In genomic region chr2:119767246-119767645, GRCm38 (mm10) we compare ENCODE assay signal across 14 mouse cellular contexts. TPM values are rescaled to one million over a fixed set of nuclear protein-coding genes. Genes with fewer than 3 reads are reported as not detected.
A peak's percentile ranks its signal among the peaks of the same experiment; 100 is the strongest.
DNase-seq lines count a peak whose midpoint lies in the region; ATAC-seq and TF ChIP-seq lines count a peak whose summit lies in the region.
"Had no signal": no experiment of that assay in that cellular context is flagged by ENCODE, and none has a peak within 500 bp of the region (broad histone marks: within the 10 kb centered on the region; RNA-seq: fewer than 3 reads in every experiment).

No protein-coding gene starts in this region.

- no peaks in the 10 kb centered on the region for H3K27me3 ChIP-seq in liver, embryonic 14.5 days (ENCODE audit: control insufficient read depth, insufficient read depth, low read length)
- H3K27me3 ChIP-seq in liver, embryonic 12.5 days (replicated peaks), result peaks cover 4% of the 10 kb centered on the region
- H3K27me3 ChIP-seq in G1E (ENCODE audit: insufficient read depth, low read length), result no peaks in the 10 kb centered on the region; the same call in 1 of the 2 replicates
- H3K27me3 ChIP-seq in limb, embryonic 10.5 days (ENCODE audit: low read depth, poor library complexity, severe bottlenecking), result peaks cover 5% of the 10 kb centered on the region

- no peaks in the 10 kb centered on the region for H3K9me3 ChIP-seq in liver, embryonic 14.5 days (ENCODE audit: control insufficient read depth, low read length)
- no peaks in the 10 kb centered on the region for H3K9me3 ChIP-seq in liver, embryonic 12.5 days (replicated peaks)
- no peaks in the 10 kb centered on the region for H3K9me3 ChIP-seq in G1E (replicated peaks)
- no peaks in the 10 kb centered on the region for H3K9me3 ChIP-seq in limb, embryonic 10.5 days (replicated peaks)
- H3K9me3 ChIP-seq: hindbrain, embryonic 10.5 days had no signal

- TF ChIP-seq EP300 in liver, embryonic 14.5 days (IDR thresholded peaks at IDR 0.05; ENCODE audit: low read depth), result no peak

- no peaks in the 10 kb centered on the region for H3K36me3 ChIP-seq in liver, embryonic 14.5 days (replicated peaks; ENCODE audit: control insufficient read depth, insufficient read depth, low read depth)
- H3K36me3 ChIP-seq in liver, embryonic 12.5 days, result peaks cover 74% of the 10 kb centered on the region
- peaks cover 76% of the 10 kb centered on the region for H3K36me3 ChIP-seq in G1E (replicated peaks)
- H3K36me3 ChIP-seq in limb, embryonic 10.5 days, result peaks cover 85% of the 10 kb centered on the region

- H3K9ac ChIP-seq in liver, embryonic 14.5 days (replicated peaks), result no peak overlapping the region
- H3K9ac ChIP-seq in liver, embryonic 12.5 days, result no peak overlapping the region

- no peak overlapping the region for H3K27ac ChIP-seq in liver, embryonic 14.5 days
- H3K27ac ChIP-seq in liver, embryonic 12.5 days, result no peak overlapping the region
- H3K27ac ChIP-seq in limb, embryonic 10.5 days, result no peak overlapping the region
- H3K27ac ChIP-seq: hindbrain, embryonic 10.5 days had no signal

- peak; percentile 56 for TF ChIP-seq CTCF in liver, embryonic 14.5 days (IDR thresholded peaks at IDR 0.05; ENCODE audit: low read depth)
- peak; percentile 34; the same call in 1 of the 2 replicates for TF ChIP-seq CTCF in G1E (IDR thresholded peaks at IDR 0.05; ENCODE audit: low read depth, low read length)

- 89% methylated on average over 6 of the region's 6 CpGs for WGBS in liver, embryonic 14.5 days (ENCODE audit: insufficient replicate concordance)
- WGBS in liver, embryonic 12.5 days (ENCODE audit: insufficient replicate concordance), result 83% methylated on average over 6 of the region's 6 CpGs
- whole genome bisulfite sequencing in limb, embryonic 10.5 days, result 94% methylated on average over 6 of the region's 6 CpGs

- H3K4me2 ChIP-seq in liver, embryonic 14.5 days (ENCODE audit: low read depth), result no peak overlapping the region
- H3K4me2 ChIP-seq in liver, embryonic 12.5 days, result no peak overlapping the region
- H3K4me2 ChIP-seq: midbrain, embryonic 11.5 days had no signal

- ATAC-seq in liver, embryonic 14.5 days (ENCODE audit: insufficient read depth), result no peak
- no peak for ATAC-seq in liver, embryonic 12.5 days
- ATAC-seq in G1E (ENCODE audit: extremely low read depth, insufficient number of reproducible peaks, low FRiP score, poor library complexity, severe bottlenecking), result no peak
- ATAC-seq: activated CD4-positive, CD25-positive, alpha-beta regulatory T cell, adult 4 months; forebrain, embryonic 14.5 days had no signal

- no peak overlapping the region for H3K4me3 ChIP-seq in liver, embryonic 14.5 days (ENCODE audit: insufficient read depth in 1 of 2, low read depth in 2 of 2, low read length in 2 of 2)
- H3K4me3 ChIP-seq in liver, embryonic 12.5 days, result no peak overlapping the region
- H3K4me3 ChIP-seq in G1E (ENCODE audit: low read depth, low read length), result no peak overlapping the region
- H3K4me3 ChIP-seq in limb, embryonic 10.5 days, result no peak overlapping the region
- H3K4me3 ChIP-seq: hindbrain, embryonic 10.5 days had no signal

- DNase-seq in embryo, embryonic 10.5 days (ENCODE audit: low spot score), result peak; percentile 19
- no peak for DNase-seq in embryo, embryonic 11 days
- no peak for DNase-seq in liver, embryonic 14.5 days (ENCODE audit: low read depth in 3 of 3, low spot score in 3 of 3)
- no peak for DNase-seq in G1E (ENCODE audit: low spot score)
- peak; percentile 23 for DNase-seq in retina, postnatal 1 day
- no peak for DNase-seq in frontal cortex, postnatal 36 days (ENCODE audit: low spot score in 2 of 2)
- no peak for DNase-seq in limb, embryonic 10.5 days (ENCODE audit: low spot score)
- DNase-seq: kidney, postnatal 25 days had no signal

- no peaks in the 10 kb centered on the region for H3K4me1 ChIP-seq in liver, embryonic 14.5 days (replicated peaks; ENCODE audit: control insufficient read depth in 2 of 2, insufficient read depth in 2 of 2, low read length in 1 of 2)
- H3K4me1 ChIP-seq in liver, embryonic 12.5 days, result no peaks in the 10 kb centered on the region
- peaks cover 2% of the 10 kb centered on the region; the same call in 1 of the 2 replicates for H3K4me1 ChIP-seq in G1E (ENCODE audit: insufficient read depth, low read depth, low read length)
- H3K4me1 ChIP-seq in limb, embryonic 10.5 days, result no peaks in the 10 kb centered on the region
- H3K4me1 ChIP-seq: hindbrain, embryonic 10.5 days had no signal

RNA-seq across cellular contexts. Expression of gene Ltk, which starts 7.0 kb away (rescaled TPM):
- 0.08 and 0.12 TPM in 2 replicates for polyA plus RNA-seq in liver, embryonic 14.5 days (2012; rRNA removed)
- 0.05 and 0.06 TPM in 2 replicates for polyA plus RNA-seq in liver, embryonic 14.5 days (2014; fragmentation: Nextera tagmentation; extraction: Ambion mirVana)
- 0.19 TPM in 1 of 2 replicates, not detected in the other for polyA plus RNA-seq in liver, embryonic 12.5 days (2016; fragmentation: Nextera tagmentation; extraction: Ambion mirVana)
- total RNA-seq in G1E (2014; fragmentation: Nextera tagmentation) (not detected in 2 replicates), G1E (2017) (0.11 TPM in 1 of 2 replicates, not detected in the other)
- polyA plus RNA-seq in G1E (2012), result not detected in 2 replicates
- not detected in 2 replicates for polyA plus RNA-seq in limb, embryonic 10.5 days (2016; fragmentation: Nextera tagmentation; extraction: Ambion mirVana)
- total RNA-seq: common myeloid progenitor, adult 5-6 weeks had no signal
- polyA plus RNA-seq: activated CD4-positive, CD25-positive, alpha-beta regulatory T cell, adult 4 months; hindbrain, embryonic 10.5 days had no signal

RNA-seq across cellular contexts. Expression of gene Rpap1, which starts 20.1 kb away (rescaled TPM):
- 6.1 and 6.6 TPM in 2 replicates for polyA plus RNA-seq in liver, embryonic 14.5 days (2012; rRNA removed)
- 6.0 and 6.7 TPM in 2 replicates for polyA plus RNA-seq in liver, embryonic 14.5 days (2014; fragmentation: Nextera tagmentation; extraction: Ambion mirVana)
- 17.4 and 17.8 TPM in 2 replicates for polyA plus RNA-seq in liver, embryonic 12.5 days (2016; fragmentation: Nextera tagmentation; extraction: Ambion mirVana)
- 22.3 and 23.9 TPM in 2 replicates for total RNA-seq in G1E (2014; fragmentation: Nextera tagmentation)
- total RNA-seq in G1E (2017), result 8.0 and 8.1 TPM in 2 replicates
- 36.4 and 41.3 TPM in 2 replicates for polyA plus RNA-seq in G1E (2012)
- polyA plus RNA-seq in limb, embryonic 10.5 days (2016; fragmentation: Nextera tagmentation; extraction: Ambion mirVana), result 42.0 and 46.3 TPM in 2 replicates

RNA-seq across cellular contexts. Expression of gene Itpka, which starts 25.1 kb away (rescaled TPM):
- 2.0 and 2.1 TPM in 2 replicates for polyA plus RNA-seq in liver, embryonic 14.5 days (2012; rRNA removed)
- 2.3 and 2.4 TPM in 2 replicates for polyA plus RNA-seq in liver, embryonic 14.5 days (2014; fragmentation: Nextera tagmentation; extraction: Ambion mirVana)
- polyA plus RNA-seq in liver, embryonic 12.5 days (2016; fragmentation: Nextera tagmentation; extraction: Ambion mirVana), result 3.8 and 4.1 TPM in 2 replicates
- total RNA-seq in G1E (2014; fragmentation: Nextera tagmentation), result 0.39 TPM in 1 of 2 replicates, not detected in the other
- 0.22 and 0.52 TPM in 2 replicates for total RNA-seq in G1E (2017)
- polyA plus RNA-seq in G1E (2012), result 1.9 TPM in 2 replicates
- 0.55 and 0.65 TPM in 2 replicates for polyA plus RNA-seq in limb, embryonic 10.5 days (2016; fragmentation: Nextera tagmentation; extraction: Ambion mirVana)

RNA-seq across cellular contexts. Expression of gene Tyro3, which starts 30.3 kb away (rescaled TPM):
- polyA plus RNA-seq in liver, embryonic 14.5 days (2012; rRNA removed), result 0.71 and 0.76 TPM in 2 replicates
- 0.65 and 0.73 TPM in 2 replicates for polyA plus RNA-seq in liver, embryonic 14.5 days (2014; fragmentation: Nextera tagmentation; extraction: Ambion mirVana)
- polyA plus RNA-seq in liver, embryonic 12.5 days (2016; fragmentation: Nextera tagmentation; extraction: Ambion mirVana), result 2.5 and 3.1 TPM in 2 replicates
- total RNA-seq in G1E (2014; fragmentation: Nextera tagmentation) (not detected in 2 replicates), G1E (2017) (0.87 and 1.1 TPM in 2 replicates)
- 0.28 and 0.42 TPM in 2 replicates for polyA plus RNA-seq in G1E (2012)
- 22.7 and 30.0 TPM in 2 replicates for polyA plus RNA-seq in limb, embryonic 10.5 days (2016; fragmentation: Nextera tagmentation; extraction: Ambion mirVana)

Comparison
In these comparisons a context has a peak if more than half of its experiments do, and no peak if none do; other contexts are left out.
1. DNase-seq: peak in embryo, embryonic 10.5 days (single experiment) and retina, postnatal 1 day (single experiment); none in embryo, embryonic 11 days (single experiment), liver, embryonic 14.5 days (0 of 3), G1E (single experiment), frontal cortex, postnatal 36 days (0 of 2) and limb, embryonic 10.5 days (single experiment).